Mouse (Mus musculus): Measurements from ENCODE around the gene 5730409E04Rik. TPM values are rescaled to one million over a fixed set of nuclear protein-coding genes. Genes with fewer than 3 reads are reported as not detected.

Gene 5730409E04Rik
- polyA plus RNA-seq, 1 experiment from 2014 or later, result 1.2 TPM

- WGBS, result 19% methylated on average over 6 of the region's 6 CpGs
- H3K4me2 ChIP-seq, result peak overlapping the region; percentile 56
- no peaks in the 10 kb centered on the region for H3K36me3 ChIP-seq
- peaks cover 10% of the 10 kb centered on the region for H3K27me3 ChIP-seq (replicated peaks)
- peaks cover 10% of the 10 kb centered on the region for H3K4me1 ChIP-seq (replicated peaks)
- H3K27ac ChIP-seq (ENCODE audit: poor library complexity, severe bottlenecking), result no peak overlapping the region
- H3K9me3 ChIP-seq (replicated peaks), result no peaks in the 10 kb centered on the region
- H3K4me3 ChIP-seq, result no peak overlapping the region
- no peak overlapping the region for H3K9ac ChIP-seq
- no peak for ATAC-seq (ENCODE audit: insufficient number of reproducible peaks, low FRiP score)
These were observed 7.2 kb upstream of the 5730409E04Rik start for GRCm38 (mm10) chr4:126602445-126602762.

- H3K9me3 ChIP-seq (replicated peaks), result no peaks in the 10 kb centered on the region
- H3K4me1 ChIP-seq (replicated peaks), result peaks cover 10% of the 10 kb centered on the region
- WGBS, result 71% methylated on average over 2 of the region's 2 CpGs
- no peaks in the 10 kb centered on the region for H3K36me3 ChIP-seq
- no peak overlapping the region for H3K4me3 ChIP-seq
- ATAC-seq (ENCODE audit: insufficient number of reproducible peaks, low FRiP score), result no peak
- no peak overlapping the region for H3K9ac ChIP-seq
- H3K27ac ChIP-seq (ENCODE audit: poor library complexity, severe bottlenecking), result no peak overlapping the region
- H3K27me3 ChIP-seq (replicated peaks), result peaks cover 10% of the 10 kb centered on the region
- no peak overlapping the region for H3K4me2 ChIP-seq
These were observed 5.5 kb upstream of the 5730409E04Rik start for GRCm38 (mm10) chr4:126604141-126604540.

GRCm38 (mm10) chr4:126605751-126606150, 3.9 kb upstream of the 5730409E04Rik start:
- H3K4me1 ChIP-seq (replicated peaks), result peaks cover 10% of the 10 kb centered on the region
- no peaks in the 10 kb centered on the region for H3K9me3 ChIP-seq (replicated peaks)
- no peaks in the 10 kb centered on the region for H3K36me3 ChIP-seq
- H3K27ac ChIP-seq (ENCODE audit: poor library complexity, severe bottlenecking), result no peak overlapping the region
- H3K27me3 ChIP-seq (replicated peaks), result peaks cover 10% of the 10 kb centered on the region
- no peak overlapping the region for H3K4me3 ChIP-seq
- no peak overlapping the region for H3K9ac ChIP-seq
- 75% methylated on average over 4 of the region's 4 CpGs for WGBS
- H3K4me2 ChIP-seq, result no peak overlapping the region
- ATAC-seq (ENCODE audit: insufficient number of reproducible peaks, low FRiP score), result no peak

- ATAC-seq (ENCODE audit: insufficient number of reproducible peaks, low FRiP score), result no peak
- no peak overlapping the region for H3K4me2 ChIP-seq
- WGBS, result 86% methylated on average over 17 of the region's 17 CpGs
These were observed 2.4 kb downstream of the 5730409E04Rik start for GRCm38 (mm10) chr4:126611991-126612390.

GRCm38 (mm10) chr4:126616312-126616711, 6.7 kb downstream of the 5730409E04Rik start:
- Histone ChIP-seq H3K9me3 (replicated peaks) (peaks cover 4% of the 10 kb centered on the region), H3K27ac (ENCODE audit: poor library complexity, severe bottlenecking) (no peak overlapping the region), H3K4me3 (no peak overlapping the region), H3K4me2 (no peak overlapping the region), H3K4me1 (replicated peaks) (peaks cover 8% of the 10 kb centered on the region), H3K9ac (no peak overlapping the region), H3K27me3 (replicated peaks) (peaks cover 34% of the 10 kb centered on the region), H3K36me3 (peaks cover 4% of the 10 kb centered on the region; the same call in 1 of the 2 replicates)
- no peak for ATAC-seq (ENCODE audit: insufficient number of reproducible peaks, low FRiP score)
- 74% methylated on average over 4 of the region's 4 CpGs for WGBS

More at GRCm38 (mm10) chr4:126611991-126612390, 2.4 kb downstream of the 5730409E04Rik start:
- Histone ChIP-seq H3K4me1 (replicated peaks) (no peaks in the 10 kb centered on the region), H3K27ac (ENCODE audit: poor library complexity, severe bottlenecking) (no peak overlapping the region), H3K9ac (no peak overlapping the region), H3K4me3 (no peak overlapping the region), H3K9me3 (replicated peaks) (no peaks in the 10 kb centered on the region), H3K36me3 (peaks cover 4% of the 10 kb centered on the region; the same call in 1 of the 2 replicates), H3K27me3 (replicated peaks) (peaks cover 4% of the 10 kb centered on the region; the same call in 1 of the 2 replicates)

- Histone ChIP-seq H3K27ac (ENCODE audit: poor library complexity, severe bottlenecking) (no peak overlapping the region), H3K36me3 (no peaks in the 10 kb centered on the region), H3K9me3 (replicated peaks) (peaks cover 4% of the 10 kb centered on the region), H3K4me3 (peak overlapping the region; percentile 43), H3K27me3 (replicated peaks) (peaks cover 43% of the 10 kb centered on the region), H3K9ac (peak overlapping the region; percentile 49), H3K4me2 (peak overlapping the region; percentile 74), H3K4me1 (replicated peaks) (peaks cover 8% of the 10 kb centered on the region)
- 2% methylated on average over 33 of the region's 33 CpGs for WGBS
- no peak for ATAC-seq (ENCODE audit: insufficient number of reproducible peaks, low FRiP score)
These were observed 10.2 kb downstream of the 5730409E04Rik start for GRCm38 (mm10) chr4:126619691-126620330.

GRCm38 (mm10) chr4:126620349-126620874, 10.8 kb downstream of the 5730409E04Rik start:
- Histone ChIP-seq H3K36me3 (no peaks in the 10 kb centered on the region), H3K9me3 (replicated peaks) (peaks cover 4% of the 10 kb centered on the region), H3K27me3 (replicated peaks) (peaks cover 43% of the 10 kb centered on the region), H3K27ac (ENCODE audit: poor library complexity, severe bottlenecking) (no peak overlapping the region), H3K4me2 (peak overlapping the region; percentile 74), H3K9ac (peak overlapping the region; percentile 49), H3K4me1 (replicated peaks) (peaks cover 8% of the 10 kb centered on the region), H3K4me3 (peak overlapping the region; percentile 43)
- ATAC-seq (ENCODE audit: insufficient number of reproducible peaks, low FRiP score), result no peak
- 20% methylated on average over 13 of the region's 13 CpGs for WGBS

GRCm38 (mm10) chr4:126627021-126627681, 17.5 kb downstream of the 5730409E04Rik start:
- Histone ChIP-seq H3K9me3 (replicated peaks) (no peaks in the 10 kb centered on the region), H3K27ac (ENCODE audit: poor library complexity, severe bottlenecking) (no peak overlapping the region), H3K9ac (peak overlapping the region; percentile 9; the same call in 1 of the 2 replicates), H3K4me3 (peak overlapping the region; percentile 27), H3K27me3 (replicated peaks) (peaks cover 1% of the 10 kb centered on the region; the same call in 1 of the 2 replicates), H3K4me1 (replicated peaks) (0 out of 2 replicates have a peak, but pooled peaks cover 8% of the 10 kb centered on the region), H3K4me2 (peak overlapping the region; percentile 66), H3K36me3 (no peaks in the 10 kb centered on the region)
- ATAC-seq (ENCODE audit: insufficient number of reproducible peaks, low FRiP score), result no peak
- WGBS, result 2% methylated on average over 23 of the region's 23 CpGs

GRCm38 (mm10) chr4:126631922-126632321, 22.3 kb downstream of the 5730409E04Rik start:
- Histone ChIP-seq H3K4me2 (no peak overlapping the region), H3K27me3 (replicated peaks) (peaks cover 22% of the 10 kb centered on the region), H3K27ac (ENCODE audit: poor library complexity, severe bottlenecking) (no peak overlapping the region), H3K4me1 (replicated peaks) (peaks cover 10% of the 10 kb centered on the region; the same call in 1 of the 2 replicates), H3K4me3 (no peak overlapping the region), H3K9me3 (replicated peaks) (no peaks in the 10 kb centered on the region), H3K9ac (no peak overlapping the region), H3K36me3 (no peaks in the 10 kb centered on the region)
- no peak for ATAC-seq (ENCODE audit: insufficient number of reproducible peaks, low FRiP score)
- WGBS, result 41% methylated on average over 2 of the region's 2 CpGs

GRCm38 (mm10) chr4:126632668-126633067, 23.1 kb downstream of the 5730409E04Rik start:
- no peak overlapping the region for H3K4me3 ChIP-seq
- no peak for ATAC-seq (ENCODE audit: insufficient number of reproducible peaks, low FRiP score)
- no peak overlapping the region for H3K27ac ChIP-seq (ENCODE audit: poor library complexity, severe bottlenecking)
- H3K4me1 ChIP-seq (replicated peaks), result peaks cover 5% of the 10 kb centered on the region; the same call in 1 of the 2 replicates
- H3K27me3 ChIP-seq (replicated peaks), result peaks cover 27% of the 10 kb centered on the region
- H3K4me2 ChIP-seq, result no peak overlapping the region
- H3K9me3 ChIP-seq (replicated peaks), result no peaks in the 10 kb centered on the region
- H3K9ac ChIP-seq, result no peak overlapping the region
- WGBS, result 65% methylated on average over 3 of the region's 3 CpGs
- no peaks in the 10 kb centered on the region for H3K36me3 ChIP-seq

- no peak overlapping the region for H3K4me3 ChIP-seq
- no peak overlapping the region for H3K27ac ChIP-seq (ENCODE audit: poor library complexity, severe bottlenecking)
- peaks cover 5% of the 10 kb centered on the region; the same call in 1 of the 2 replicates for H3K4me1 ChIP-seq (replicated peaks)
- H3K4me2 ChIP-seq, result peak overlapping the region; percentile 20; the same call in 1 of the 2 replicates
- H3K9ac ChIP-seq, result no peak overlapping the region
- H3K27me3 ChIP-seq (replicated peaks), result peaks cover 38% of the 10 kb centered on the region
- 29% methylated on average over 11 of the region's 11 CpGs for WGBS
- H3K36me3 ChIP-seq, result no peaks in the 10 kb centered on the region
- no peak for ATAC-seq (ENCODE audit: insufficient number of reproducible peaks, low FRiP score)
- no peaks in the 10 kb centered on the region for H3K9me3 ChIP-seq (replicated peaks)
These were observed 26.7 kb downstream of the 5730409E04Rik start for GRCm38 (mm10) chr4:126636330-126636729.

Measured in heart, embryonic 12.5 days (tissue).